Mouse (Mus musculus) adrenal gland, adult 8-10 months (tissue): ENCODE measurements around the gene Spop. TPM values are rescaled to one million over a fixed set of nuclear protein-coding genes. Genes with fewer than 3 reads are reported as not detected.

Experiments
- DNase-seq: peaks from one replicate; pipeline ENCODE4 v3.0.0; 2022
- total RNA-seq, 4 experiments: library from RNA; stranded (reverse); gene quantifications; 2 replicates each; pipeline ENCODE4 v1.2.4; 2022

Gene Spop
- total RNA-seq, 4 experiments from 2014 or later = 160 to 216 (median 189) TPM

DNA sequence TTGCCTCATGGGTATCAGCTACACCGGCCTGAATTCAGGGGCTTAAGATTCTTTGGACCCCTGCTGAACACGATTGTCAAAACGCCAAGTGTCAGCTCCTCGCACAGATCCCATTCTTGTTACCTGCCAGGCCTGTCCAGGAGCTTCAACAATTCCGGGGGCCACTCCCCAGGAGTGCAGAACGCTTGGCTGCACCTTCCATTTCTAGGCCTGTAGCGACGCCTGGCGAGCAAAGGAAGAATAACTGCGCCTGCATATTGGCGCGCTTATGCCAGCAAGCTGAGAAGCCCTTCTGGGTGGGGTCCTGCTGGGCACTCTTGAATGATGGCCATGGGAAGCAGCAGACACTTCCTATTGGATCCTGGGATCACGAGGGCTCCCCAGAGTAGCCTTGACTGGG lies 107.7 kb downstream of the Spop start:
- DNase-seq = peak; percentile 51

DNA sequence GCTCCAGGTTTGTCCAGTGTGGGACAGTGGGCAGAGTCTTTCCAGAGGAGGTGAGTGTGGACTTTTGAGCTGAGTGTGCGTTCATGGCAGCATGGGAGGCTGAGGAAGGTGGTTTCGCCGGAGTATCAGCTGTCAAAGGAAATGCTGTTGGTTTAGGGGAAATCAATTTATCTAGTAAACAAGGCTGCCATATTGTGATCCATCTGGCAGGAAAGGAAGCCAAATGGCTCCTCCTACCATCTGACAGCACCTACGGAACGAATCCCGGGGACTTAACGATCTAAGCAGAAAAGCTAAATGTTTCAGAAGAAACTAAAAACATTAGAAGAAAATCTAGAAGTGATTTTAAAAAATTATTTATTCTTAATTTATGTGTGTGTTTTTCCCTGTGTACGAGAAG lies 113.4 kb downstream of the Spop start:
- no peak for DNase-seq

DNA sequence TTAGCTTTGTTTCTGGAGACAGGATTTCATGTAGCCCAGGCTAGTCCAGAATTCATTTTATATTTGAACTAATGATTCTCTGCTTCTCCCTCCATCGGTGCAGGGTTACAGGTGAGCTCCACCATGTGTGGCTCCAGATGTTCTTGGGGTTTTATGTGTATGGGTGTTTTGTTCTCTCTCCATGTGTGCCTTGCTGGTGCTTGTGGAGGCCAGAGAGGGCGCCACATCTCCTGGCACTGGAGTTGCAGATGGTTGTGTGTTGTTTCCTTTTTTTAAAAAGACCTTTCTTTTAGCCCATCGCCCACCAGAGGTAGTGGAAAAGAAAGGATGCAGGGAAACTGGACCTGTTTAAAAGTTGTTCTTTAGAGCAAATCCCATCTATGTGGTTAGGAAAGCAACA lies 114.4 kb downstream of the Spop start:
- DNase-seq = no peak

DNA sequence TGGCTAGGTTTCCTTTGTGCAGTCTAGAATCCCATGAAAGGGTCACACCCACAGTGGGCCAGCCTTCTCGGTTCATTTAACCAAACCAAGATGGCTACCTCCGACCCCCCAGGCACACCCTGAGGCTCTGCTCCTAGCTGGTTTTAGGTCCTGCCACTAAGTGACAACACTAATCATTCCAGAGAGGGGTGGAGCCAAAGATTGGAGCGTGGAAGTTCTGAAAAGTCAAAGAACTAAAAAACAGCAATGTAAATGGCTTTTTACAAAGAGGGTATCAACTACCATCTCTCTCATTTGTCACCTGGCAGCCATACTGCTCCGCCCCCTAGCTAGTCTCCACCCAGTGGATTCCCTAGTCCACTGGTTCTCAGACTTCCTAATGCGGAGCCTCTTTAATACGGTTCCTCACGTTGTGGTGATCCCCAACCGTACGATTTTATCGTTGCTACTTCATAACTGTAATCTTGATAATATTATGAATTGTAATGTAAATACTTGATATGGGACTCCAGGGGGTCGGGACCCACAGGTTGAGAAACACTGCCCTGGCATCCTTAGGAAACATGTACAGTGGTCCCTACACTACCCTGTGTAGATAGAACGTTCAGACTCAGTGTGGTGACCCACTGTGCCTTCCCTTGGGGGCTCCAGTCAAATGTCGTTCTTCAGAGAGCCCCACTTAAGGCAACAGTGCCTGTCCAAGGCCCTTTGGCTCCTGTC lies 118.6 kb downstream of the Spop start:
- no peak for DNase-seq

DNA sequence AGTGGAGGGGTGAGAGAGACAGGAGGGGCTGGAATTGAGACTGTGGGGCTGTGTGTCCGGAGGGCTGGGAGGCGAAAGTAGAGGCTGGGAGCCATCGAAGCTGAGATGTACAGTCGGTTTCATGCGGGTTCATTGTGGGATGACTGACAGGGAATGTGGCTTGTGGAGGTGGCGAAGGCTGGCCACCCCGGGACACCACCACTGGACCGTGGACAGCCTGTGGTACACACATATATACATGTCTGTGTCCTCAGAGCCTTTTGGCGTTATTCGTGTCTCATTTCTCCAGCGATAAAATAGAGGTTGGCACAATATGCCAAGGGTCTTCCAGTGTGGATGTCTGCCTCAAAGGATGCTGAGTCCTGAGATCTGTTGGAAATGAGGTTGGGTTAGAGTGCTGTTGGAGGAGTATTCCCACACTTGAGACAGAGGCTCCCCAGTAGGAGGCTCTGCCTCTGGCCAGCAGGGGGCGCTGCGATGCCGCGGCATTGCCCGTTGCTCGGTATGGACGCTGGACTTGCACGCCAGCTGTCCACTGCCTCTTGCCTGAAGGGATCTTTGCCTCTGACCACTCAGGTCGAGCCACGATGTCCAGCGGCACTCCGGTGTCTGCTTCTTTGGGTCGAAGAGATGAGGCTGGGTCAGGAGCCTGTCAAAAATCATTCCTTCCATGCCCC lies 119.7 kb downstream of the Spop start:
- DNase-seq = peak; percentile 77

DNA sequence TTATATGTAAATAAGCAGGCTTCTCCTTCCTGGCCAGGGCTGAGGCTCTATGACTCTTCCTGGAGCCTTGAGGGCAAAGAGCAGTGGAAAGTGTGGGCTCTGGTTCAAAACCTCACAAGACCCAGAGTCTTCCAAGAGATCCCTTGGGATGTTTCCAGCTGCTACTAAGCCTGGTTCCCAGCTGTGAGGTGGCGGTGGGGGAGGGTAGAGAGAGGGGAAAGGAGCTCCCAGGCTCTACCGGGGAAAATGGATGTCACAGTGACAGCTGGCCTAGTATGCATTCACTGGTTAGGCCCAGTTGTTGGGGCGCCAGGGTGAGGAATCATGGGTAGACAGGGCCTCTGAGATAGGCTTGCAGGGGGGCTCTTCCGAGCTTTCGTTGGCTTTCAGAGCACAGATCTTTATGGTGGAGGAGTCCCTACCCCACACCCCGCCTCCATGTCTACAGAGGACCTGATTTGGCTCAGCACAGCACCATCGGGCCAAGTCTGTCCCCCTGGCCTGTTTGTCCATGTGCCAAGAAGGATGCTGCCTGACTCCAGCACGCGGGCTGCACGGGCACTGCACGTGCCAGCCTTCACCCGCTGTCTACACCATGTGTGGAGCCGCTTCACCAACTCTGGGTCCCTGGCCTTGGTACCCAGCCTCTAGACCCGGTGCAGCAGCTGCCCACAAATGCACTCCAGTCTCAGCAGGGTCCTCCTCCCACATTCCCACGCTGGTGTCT lies 124.7 kb downstream of the Spop start:
- DNase-seq = no peak

DNA sequence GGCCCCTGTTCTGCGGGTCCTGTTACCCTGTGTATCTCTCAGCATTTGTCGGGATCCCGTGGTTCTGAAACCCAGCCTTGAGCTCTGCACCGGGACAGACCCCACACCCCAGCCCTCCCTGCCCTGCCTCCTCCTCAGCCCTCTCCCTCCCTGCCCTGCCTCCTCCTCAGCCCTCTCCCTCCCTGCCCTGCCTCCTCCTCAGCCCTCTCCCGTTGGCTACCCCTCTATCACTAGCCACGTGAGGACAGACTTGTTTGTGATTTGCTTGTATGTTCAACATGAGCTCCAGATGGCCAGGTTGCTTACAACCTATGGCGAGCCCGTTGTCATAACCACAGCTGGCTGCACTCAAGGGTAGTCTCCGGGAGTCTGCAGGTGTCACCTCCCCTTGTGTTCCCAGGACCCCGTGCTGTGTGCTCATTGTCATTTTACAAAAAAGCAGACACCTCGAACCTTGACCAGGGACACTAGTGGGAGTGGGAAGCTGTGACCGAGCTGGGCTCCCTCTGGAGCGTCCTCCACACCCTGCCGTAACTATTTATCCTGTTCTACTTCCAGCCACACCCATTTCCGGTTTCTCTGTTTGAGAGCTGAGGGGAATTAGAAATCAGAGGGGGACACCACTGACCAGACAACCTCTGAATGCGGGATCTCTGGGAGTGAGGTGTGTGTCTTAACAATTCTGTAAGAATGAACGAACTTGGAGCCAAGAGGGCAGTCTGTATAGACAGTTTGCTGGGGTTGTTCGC lies 126.9 kb downstream of the Spop start:
- no peak for DNase-seq

Other genes with a start within 250 kb of the Spop start
- gene Tac4, start 152.6 kb upstream of the Spop start, total RNA-seq = not detected
- gene Kat7, start 103.8 kb upstream of the Spop start, total RNA-seq = 10 to 100 TPM; 50.4 to 86.8 (median 73.7) TPM
- 10 to 100 TPM; 14.7 to 21.4 (median 18.0) TPM for gene Fam117a, start 77.1 kb upstream of the Spop start, total RNA-seq
- gene Slc35b1, start 29.4 kb upstream of the Spop start, total RNA-seq = 10 to 100 TPM; 62.7 to 88.9 (median 78.0) TPM
- 1 to 10 TPM; 3.0 to 5.8 (median 3.9) TPM for gene Nxph3, start 100.5 kb downstream of the Spop start, total RNA-seq
- 1 to 10 TPM; 4.0 to 6.0 (median 5.2) TPM for gene Ngfr, start 173.7 kb downstream of the Spop start, total RNA-seq